Mouse (Mus musculus): ENCODE data around the gene Rad51b. TPM values are rescaled to one million over a fixed set of nuclear protein-coding genes. Genes with fewer than 3 reads are reported as not detected.
A peak's percentile ranks its signal among the peaks of the same experiment; 100 is the strongest.
"Not testable (repeated sequence)": the region's sequence is repeated elsewhere in the genome, so short reads cannot be mapped to it uniquely, and the experiment has no call there.

Gene Rad51b
- polyA plus RNA-seq, 1 experiment from 2014 or later: 8.0 TPM

- WGBS: 17% methylated on average over 15 of the region's 15 CpGs
- peak overlapping the region; percentile 54 for H3K4me3 ChIP-seq (replicated peaks)
- ATAC-seq (ENCODE audit: insufficient number of reproducible peaks, insufficient read depth, low FRiP score, low TSS enrichment, low read depth): no peak
- H3K36me3 ChIP-seq: no peaks in the 10 kb centered on the region
- H3K4me2 ChIP-seq: peak overlapping the region; percentile 60
- peaks cover 13% of the 10 kb centered on the region for H3K4me1 ChIP-seq (replicated peaks)
- no peaks in the 10 kb centered on the region for H3K9me3 ChIP-seq
- H3K9ac ChIP-seq (replicated peaks): peak overlapping the region; percentile 47
- H3K27ac ChIP-seq: no peak overlapping the region
- no peaks in the 10 kb centered on the region for H3K27me3 ChIP-seq
These were observed 978 bp downstream of the Rad51b start for GRCm38 (mm10) chr12:79297884-79298636.

GRCm38 (mm10) chr12:79301802-79302201 is 4.7 kb downstream of the Rad51b start:
- H3K27ac ChIP-seq: no peak overlapping the region
- H3K4me1 ChIP-seq (replicated peaks): peaks cover 4% of the 10 kb centered on the region; the same call in 1 of the 2 replicates
- ATAC-seq (ENCODE audit: insufficient number of reproducible peaks, insufficient read depth, low FRiP score, low TSS enrichment, low read depth): no peak
- no peak overlapping the region for H3K9ac ChIP-seq (replicated peaks)
- H3K27me3 ChIP-seq: no peaks in the 10 kb centered on the region
- no peak overlapping the region for H3K4me3 ChIP-seq (replicated peaks)
- no peaks in the 10 kb centered on the region for H3K9me3 ChIP-seq
- no peak overlapping the region for H3K4me2 ChIP-seq
- H3K36me3 ChIP-seq: peaks cover 3% of the 10 kb centered on the region; the same call in 1 of the 2 replicates
- 89% methylated on average over 9 of the region's 9 CpGs for WGBS

GRCm38 (mm10) chr12:79305131-79305530 is 8.0 kb downstream of the Rad51b start:
- no peak overlapping the region for H3K27ac ChIP-seq
- no peaks in the 10 kb centered on the region for H3K9me3 ChIP-seq
- peaks cover 3% of the 10 kb centered on the region; the same call in 1 of the 2 replicates for H3K36me3 ChIP-seq
- H3K9ac ChIP-seq (replicated peaks): no peak overlapping the region
- H3K4me1 ChIP-seq (replicated peaks): no peaks in the 10 kb centered on the region
- no peak for ATAC-seq (ENCODE audit: insufficient number of reproducible peaks, insufficient read depth, low FRiP score, low TSS enrichment, low read depth)
- 59% methylated on average over 1 of the region's 1 CpGs for WGBS
- no peak overlapping the region for H3K4me2 ChIP-seq
- H3K27me3 ChIP-seq: no peaks in the 10 kb centered on the region
- H3K4me3 ChIP-seq (replicated peaks): no peak overlapping the region

DNA sequence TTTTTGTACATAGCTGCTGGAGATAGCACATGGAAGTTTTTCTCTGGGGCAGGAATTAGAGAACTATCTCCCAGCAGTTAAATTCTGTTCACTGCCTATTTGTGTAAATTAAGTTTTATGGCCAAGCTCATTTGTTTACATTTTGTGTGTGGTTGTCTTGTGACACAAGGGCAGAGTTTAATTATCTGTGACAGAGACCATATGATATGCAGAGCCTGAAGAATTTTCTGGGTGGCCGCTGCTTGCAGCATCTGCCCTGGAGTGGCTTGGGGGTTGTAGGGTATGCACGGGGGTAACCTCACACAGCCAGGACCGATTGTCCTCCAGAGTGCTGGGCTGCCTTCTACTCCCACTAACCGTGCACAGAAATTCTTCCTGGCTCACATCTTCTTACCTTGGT is 8.9 kb downstream of the Rad51b start:
- no peaks in the 10 kb centered on the region for H3K27me3 ChIP-seq
- no peak overlapping the region for H3K4me3 ChIP-seq (replicated peaks)
- H3K4me1 ChIP-seq (replicated peaks): no peaks in the 10 kb centered on the region
- 70% methylated on average over 4 of the region's 4 CpGs for WGBS
- no peak overlapping the region for H3K9ac ChIP-seq (replicated peaks)
- H3K9me3 ChIP-seq: no peaks in the 10 kb centered on the region
- no peak overlapping the region for H3K27ac ChIP-seq
- H3K4me2 ChIP-seq: no peak overlapping the region
- peaks cover 3% of the 10 kb centered on the region; the same call in 1 of the 2 replicates for H3K36me3 ChIP-seq
- no peak for ATAC-seq (ENCODE audit: insufficient number of reproducible peaks, insufficient read depth, low FRiP score, low TSS enrichment, low read depth)

GRCm38 (mm10) chr12:79313721-79314120 is 16.6 kb downstream of the Rad51b start:
- 0 out of 2 replicates have a peak, but pooled peaks cover 3% of the 10 kb centered on the region for H3K36me3 ChIP-seq
- H3K4me2 ChIP-seq: no peak overlapping the region
- H3K9me3 ChIP-seq: no peaks in the 10 kb centered on the region
- H3K27me3 ChIP-seq: no peaks in the 10 kb centered on the region
- H3K4me3 ChIP-seq (replicated peaks): no peak overlapping the region
- no peaks in the 10 kb centered on the region for H3K4me1 ChIP-seq (replicated peaks)
- H3K9ac ChIP-seq (replicated peaks): no peak overlapping the region
- H3K27ac ChIP-seq: no peak overlapping the region
- 90% methylated on average over 4 of the region's 4 CpGs for WGBS
- no peak for ATAC-seq (ENCODE audit: insufficient number of reproducible peaks, insufficient read depth, low FRiP score, low TSS enrichment, low read depth)

- 80% methylated on average over 5 of the region's 5 CpGs for WGBS
- no peak overlapping the region for H3K9ac ChIP-seq (replicated peaks)
- no peaks in the 10 kb centered on the region for H3K9me3 ChIP-seq
- H3K4me3 ChIP-seq (replicated peaks): no peak overlapping the region
- H3K27ac ChIP-seq: no peak overlapping the region
- H3K36me3 ChIP-seq: 0 out of 2 replicates have a peak, but pooled peaks cover 3% of the 10 kb centered on the region
- no peak for ATAC-seq (ENCODE audit: insufficient number of reproducible peaks, insufficient read depth, low FRiP score, low TSS enrichment, low read depth)
- no peaks in the 10 kb centered on the region for H3K4me1 ChIP-seq (replicated peaks)
- H3K27me3 ChIP-seq: no peaks in the 10 kb centered on the region
- no peak overlapping the region for H3K4me2 ChIP-seq
These were observed 20.3 kb downstream of the Rad51b start for GRCm38 (mm10) chr12:79317339-79317738.

DNA sequence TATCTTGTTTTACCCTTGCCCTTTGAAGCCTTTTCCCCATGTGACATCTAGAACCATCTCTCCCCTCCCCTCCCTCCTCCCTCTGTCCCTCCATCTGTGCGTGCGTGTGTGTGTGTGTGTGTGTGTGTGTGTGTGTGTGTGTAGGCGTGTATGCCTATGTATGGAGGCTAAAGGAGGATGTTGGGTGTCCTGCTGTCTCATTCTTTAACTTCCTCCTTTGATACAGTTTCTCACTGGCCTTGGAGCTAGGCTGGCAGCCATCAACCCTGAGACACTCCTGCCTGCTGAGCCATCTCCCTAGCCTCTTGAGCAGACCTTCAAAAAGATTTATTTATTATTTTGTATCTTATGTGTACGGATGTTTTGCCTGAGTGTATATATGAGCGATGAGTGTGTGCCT is 23.8 kb downstream of the Rad51b start:
- Histone ChIP-seq H3K4me3 (replicated peaks) (no peak overlapping the region), H3K27me3 (no peaks in the 10 kb centered on the region), H3K9ac (replicated peaks) (no peak overlapping the region), H3K36me3 (no peaks in the 10 kb centered on the region), H3K4me1 (replicated peaks) (no peaks in the 10 kb centered on the region), H3K4me2 (no peak overlapping the region), H3K27ac (no peak overlapping the region), H3K9me3 (no peaks in the 10 kb centered on the region)
- no peak for ATAC-seq (ENCODE audit: insufficient number of reproducible peaks, insufficient read depth, low FRiP score, low TSS enrichment, low read depth)
- WGBS: 91% methylated on average over 5 of the region's 5 CpGs

- not testable (repeated sequence) for H3K9me3 ChIP-seq; H3K9ac ChIP-seq (replicated peaks); H3K27ac ChIP-seq; H3K4me1 ChIP-seq (replicated peaks); H3K36me3 ChIP-seq; ATAC-seq (ENCODE audit: insufficient number of reproducible peaks, insufficient read depth, low FRiP score, low TSS enrichment, low read depth); H3K4me2 ChIP-seq; H3K4me3 ChIP-seq (replicated peaks); H3K27me3 ChIP-seq
- 74% methylated on average over 2 of the region's 2 CpGs for WGBS
These were observed 25.5 kb downstream of the Rad51b start for GRCm38 (mm10) chr12:79322539-79322938.

DNA sequence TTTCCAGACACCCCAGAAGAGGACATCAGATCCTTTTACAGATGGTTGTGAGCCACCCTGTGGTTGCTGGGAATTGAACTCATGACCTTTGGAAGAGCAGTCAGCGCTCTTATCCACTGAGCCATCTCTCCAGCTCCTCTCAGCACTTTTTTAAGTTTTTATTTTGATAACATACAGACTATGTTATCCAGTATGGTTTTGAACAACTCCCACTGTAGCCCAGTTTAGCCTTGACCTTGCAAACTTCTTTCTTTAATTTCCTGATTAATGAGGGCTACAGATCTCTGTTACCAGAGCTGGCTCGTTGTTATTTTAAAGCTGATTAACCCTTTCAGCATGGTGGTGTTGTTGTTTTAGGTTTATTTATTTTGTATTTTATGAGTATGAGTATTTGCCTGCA is 29.2 kb downstream of the Rad51b start:
- Histone ChIP-seq H3K4me2 (no peak overlapping the region), H3K27ac (no peak overlapping the region), H3K9me3 (no peaks in the 10 kb centered on the region), H3K36me3 (no peaks in the 10 kb centered on the region), H3K4me3 (replicated peaks) (no peak overlapping the region), H3K27me3 (no peaks in the 10 kb centered on the region), H3K4me1 (replicated peaks) (0 out of 2 replicates have a peak, but pooled peaks cover 4% of the 10 kb centered on the region), H3K9ac (replicated peaks) (no peak overlapping the region)
- WGBS: 53% methylated on average over 2 of the region's 2 CpGs
- no peak for ATAC-seq (ENCODE audit: insufficient number of reproducible peaks, insufficient read depth, low FRiP score, low TSS enrichment, low read depth)

GRCm38 (mm10) chr12:79326745-79327144 is 29.7 kb downstream of the Rad51b start:
- Histone ChIP-seq H3K36me3 (no peaks in the 10 kb centered on the region), H3K27me3 (no peaks in the 10 kb centered on the region), H3K27ac (no peak overlapping the region), H3K4me1 (replicated peaks) (0 out of 2 replicates have a peak, but pooled peaks cover 4% of the 10 kb centered on the region), H3K9me3 (no peaks in the 10 kb centered on the region), H3K9ac (replicated peaks) (no peak overlapping the region), H3K4me3 (replicated peaks) (no peak overlapping the region), H3K4me2 (no peak overlapping the region)
- ATAC-seq (ENCODE audit: insufficient number of reproducible peaks, insufficient read depth, low FRiP score, low TSS enrichment, low read depth): no peak
- WGBS: 53% methylated on average over 2 of the region's 2 CpGs

- H3K27me3 ChIP-seq: no peaks in the 10 kb centered on the region
- 71% methylated on average over 2 of the region's 2 CpGs for WGBS
- H3K4me2 ChIP-seq: no peak overlapping the region
- no peaks in the 10 kb centered on the region for H3K36me3 ChIP-seq
- no peak for ATAC-seq (ENCODE audit: insufficient number of reproducible peaks, insufficient read depth, low FRiP score, low TSS enrichment, low read depth)
- no peak overlapping the region for H3K4me3 ChIP-seq (replicated peaks)
- H3K27ac ChIP-seq: no peak overlapping the region
- no peak overlapping the region for H3K9ac ChIP-seq (replicated peaks)
- 0 out of 2 replicates have a peak, but pooled peaks cover 4% of the 10 kb centered on the region for H3K4me1 ChIP-seq (replicated peaks)
- no peaks in the 10 kb centered on the region for H3K9me3 ChIP-seq
These were observed 30.8 kb downstream of the Rad51b start for GRCm38 (mm10) chr12:79327868-79328267.

DNA sequence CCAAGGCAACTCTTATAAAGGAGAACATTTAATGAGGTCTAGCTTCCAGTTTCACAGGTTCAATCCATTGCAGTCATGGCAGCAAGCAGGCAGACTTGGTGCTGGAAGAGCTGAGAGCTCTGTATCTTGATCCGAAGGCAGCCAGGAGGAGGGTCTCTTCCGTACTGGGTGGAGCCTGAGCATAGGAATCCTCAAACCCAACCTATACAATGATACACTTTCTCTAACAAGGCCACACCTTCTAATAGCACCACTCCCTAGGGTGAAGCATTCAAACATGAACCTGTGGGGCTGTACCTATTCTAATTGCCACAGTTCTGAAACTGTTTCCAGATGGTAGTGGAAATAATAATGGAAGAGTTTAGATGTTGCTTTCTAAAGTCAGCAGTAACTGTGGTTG is 33.5 kb downstream of the Rad51b start:
- H3K4me2 ChIP-seq: no peak overlapping the region
- peaks cover 8% of the 10 kb centered on the region; the same call in 1 of the 2 replicates for H3K9me3 ChIP-seq
- no peak overlapping the region for H3K4me3 ChIP-seq (replicated peaks)
- 0 out of 2 replicates have a peak, but pooled peaks cover 4% of the 10 kb centered on the region for H3K4me1 ChIP-seq (replicated peaks)
- H3K27me3 ChIP-seq: no peaks in the 10 kb centered on the region
- peak; percentile 63; the same call in 1 of the 2 replicates for ATAC-seq (ENCODE audit: insufficient number of reproducible peaks, insufficient read depth, low FRiP score, low TSS enrichment, low read depth)
- H3K27ac ChIP-seq: no peak overlapping the region
- no peak overlapping the region for H3K9ac ChIP-seq (replicated peaks)
- peaks cover 14% of the 10 kb centered on the region for H3K36me3 ChIP-seq
- 77% methylated on average over 2 of the region's 2 CpGs for WGBS
